Mouse (Mus musculus) brain, embryonic 14.5 days (tissue): Measurements from ENCODE around the gene Ccl20. TPM values are rescaled to one million over a fixed set of nuclear protein-coding genes. Genes with fewer than 3 reads are reported as not detected.

Source experiments
- DNase-seq: peaks from one replicate; pipeline ENCODE4 v3.0.0-alpha.2; 2011; ENCODE audit warnings: low read depth
- CTCF ChIP-seq: fragments of 200-500 bp; IDR thresholded peaks from 2 replicates; pipeline ENCODE4 v1.5.1; 2012; ENCODE audit warnings: inconsistent platforms, mild to moderate bottlenecking, moderate library complexity, borderline replicate concordance; ENCODE audit not compliant: insufficient read depth, insufficient read length; ENCODE audit errors: extremely low read depth
- POLR2A ChIP-seq: fragments of 200-500 bp; IDR thresholded peaks from 2 replicates; pipeline ENCODE4 v1.6.1; 2012; ENCODE audit warnings: mild to moderate bottlenecking, inconsistent platforms, borderline replicate concordance; ENCODE audit not compliant: poor library complexity, insufficient read depth, insufficient read length, severe bottlenecking; ENCODE audit errors: extremely low read depth
- polyA plus RNA-seq: library from polyadenylated mRNA; depleted of rRNA; stranded (reverse); fragments of >200 nt; gene quantifications from 2 replicates; pipeline ENCODE4 v1.2.3, GENCODE M21; 2012

Gene Ccl20
- polyA plus RNA-seq, 1 experiment, result 0.11 TPM

DNA sequence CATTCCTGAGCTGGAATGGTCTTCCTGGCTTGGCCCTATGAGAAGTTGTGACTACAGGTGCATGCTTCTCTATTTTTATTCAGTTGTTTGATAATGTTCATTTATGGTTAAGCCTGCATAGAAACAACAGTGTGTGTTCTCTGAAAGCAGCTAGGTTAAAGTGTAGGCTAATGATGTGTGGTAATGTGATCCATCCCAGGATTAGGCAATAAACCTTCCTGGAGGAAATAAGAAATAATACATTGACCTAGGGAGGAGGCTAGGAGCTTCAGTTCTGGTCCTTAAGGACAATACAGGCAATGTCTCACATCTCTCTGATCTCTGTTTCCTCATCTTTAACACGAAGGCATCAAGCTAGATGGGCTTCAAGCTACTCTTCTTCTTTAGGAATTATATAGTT, 11.1 kb upstream of the Ccl20 start:
- no peak for TF ChIP-seq CTCF
- TF ChIP-seq POLR2A, result no peak
- no peak for DNase-seq

DNA sequence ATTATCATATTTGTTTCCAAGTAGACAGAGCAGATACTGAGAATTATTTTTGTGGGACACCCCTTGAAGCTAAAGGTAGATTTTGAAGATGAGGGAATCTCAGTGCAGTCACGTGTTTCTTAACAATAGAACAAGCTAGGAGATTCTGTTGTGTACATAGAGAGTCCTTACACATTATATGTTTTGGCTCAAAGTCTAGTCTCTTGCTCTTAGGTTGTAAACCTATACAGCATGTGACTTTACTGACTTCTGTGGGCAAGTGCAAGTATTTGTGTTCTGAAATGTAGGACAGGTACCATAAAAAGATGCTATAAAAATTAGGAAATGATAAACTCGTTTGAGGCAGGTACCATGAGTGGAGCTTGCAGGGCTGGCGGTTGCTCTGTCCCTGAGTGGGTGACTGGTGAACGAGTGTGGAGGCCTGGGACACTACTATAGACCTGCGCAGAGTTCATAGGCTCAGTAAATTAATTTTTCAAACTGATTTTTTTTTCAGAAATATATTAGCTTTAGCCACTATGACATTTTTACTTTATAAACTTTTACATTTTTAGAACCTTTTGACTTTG, 9.1 kb upstream of the Ccl20 start:
- TF ChIP-seq CTCF (no peak), POLR2A (no peak)

DNA sequence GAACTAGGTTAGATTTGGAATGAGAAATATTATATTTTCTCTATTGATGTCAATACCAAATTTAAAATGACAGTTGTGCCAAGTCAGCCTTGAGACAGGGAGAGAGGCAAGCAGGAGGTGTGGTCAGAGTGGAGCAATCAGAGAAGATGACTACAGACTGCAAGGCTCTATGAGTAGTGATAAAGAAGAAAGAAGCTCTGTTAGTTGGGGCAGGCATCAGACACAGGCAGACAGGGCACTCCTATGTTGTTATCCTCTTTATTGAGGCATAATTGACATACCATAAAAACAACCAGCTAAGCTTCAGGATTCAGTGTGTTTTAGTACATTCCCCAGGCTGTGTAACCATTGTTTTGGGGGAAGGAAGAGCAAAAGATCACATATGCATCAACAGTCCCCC, 5.6 kb upstream of the Ccl20 start:
- TF ChIP-seq POLR2A, result no peak
- no peak for TF ChIP-seq CTCF
- DNase-seq, result no peak

More for the DNA sequence above, 9.1 kb upstream of the Ccl20 start:
- no peak for DNase-seq

DNA sequence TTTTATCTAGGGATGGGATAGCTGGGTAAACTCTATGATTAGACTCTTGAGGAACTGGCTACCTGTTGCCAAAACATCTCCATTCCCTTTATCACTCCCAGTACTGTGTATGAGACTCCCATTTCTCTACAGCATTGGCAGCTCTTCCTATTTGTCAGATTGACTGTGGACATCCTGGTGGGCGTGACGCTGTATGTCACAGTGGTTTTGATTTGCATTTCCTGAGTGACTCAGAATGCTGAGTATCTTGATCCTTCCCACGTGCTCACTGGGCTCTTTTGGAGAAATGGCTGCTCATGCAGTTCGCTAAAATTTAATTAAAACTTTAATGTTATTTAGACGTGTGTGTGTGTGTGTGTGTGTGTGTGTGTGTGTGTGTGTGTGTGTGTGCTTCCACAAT, 4.8 kb upstream of the Ccl20 start:
- DNase-seq, result no peak

DNA sequence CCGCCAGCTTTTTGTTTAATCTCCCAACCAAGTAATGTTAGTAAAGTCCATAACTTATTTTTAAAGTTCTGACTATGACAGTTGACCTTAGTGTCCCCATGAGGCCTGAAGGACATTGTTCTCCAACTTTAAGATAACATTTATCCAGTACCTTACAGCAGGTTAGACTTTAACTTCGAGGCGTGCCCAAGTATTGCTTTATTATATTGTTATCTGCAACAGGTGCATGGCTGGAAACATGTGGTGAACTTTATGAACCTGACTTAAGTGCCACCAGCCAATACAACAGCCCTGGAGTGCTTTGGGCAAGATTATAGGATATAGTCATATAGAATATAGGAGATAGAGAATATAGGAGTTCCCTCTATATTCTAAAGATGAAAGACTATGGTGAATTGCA, 651 bp downstream of the Ccl20 start:
- DNase-seq, result no peak
- TF ChIP-seq POLR2A, result no peak
- TF ChIP-seq CTCF, result no peak

More for the DNA sequence above, 4.8 kb upstream of the Ccl20 start:
- TF ChIP-seq CTCF (no peak), POLR2A (no peak)

DNA sequence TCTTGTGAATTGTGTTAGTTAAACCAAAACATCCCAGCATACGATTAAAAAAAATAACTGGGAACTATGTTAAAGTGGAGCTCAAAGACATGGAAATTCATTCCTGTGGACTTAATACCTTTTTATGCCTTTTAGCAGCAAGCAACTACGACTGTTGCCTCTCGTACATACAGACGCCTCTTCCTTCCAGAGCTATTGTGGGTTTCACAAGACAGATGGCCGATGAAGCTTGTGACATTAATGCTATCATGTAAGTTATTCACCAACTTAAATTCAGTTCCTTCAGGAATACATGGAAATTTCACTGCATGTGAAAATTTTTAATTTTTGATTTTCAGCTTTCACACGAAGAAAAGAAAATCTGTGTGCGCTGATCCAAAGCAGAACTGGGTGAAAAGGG, 1.1 kb downstream of the Ccl20 start:
- no peak for TF ChIP-seq CTCF
- TF ChIP-seq POLR2A, result no peak
- DNase-seq, result no peak

DNA sequence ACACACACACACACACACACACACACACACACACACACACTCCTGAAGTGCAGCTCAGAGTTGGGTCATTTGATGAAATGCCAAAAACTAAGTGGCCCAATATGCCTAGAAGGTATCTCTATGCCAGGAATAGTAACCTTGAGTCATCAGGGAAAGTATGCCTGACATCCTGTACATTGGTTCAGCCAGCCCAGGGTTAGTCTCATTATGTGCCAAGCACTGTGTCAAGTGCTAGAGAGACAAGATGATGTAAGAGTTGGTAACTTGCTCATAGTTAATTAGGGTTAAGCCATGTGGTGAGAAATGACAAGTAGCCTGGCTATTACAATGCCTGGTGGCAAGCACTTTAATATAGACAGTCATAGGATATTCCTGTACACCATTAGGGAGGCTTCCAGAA, 3.3 kb downstream of the Ccl20 start:
- DNase-seq, result no peak
- TF ChIP-seq CTCF (no peak), POLR2A (no peak)

DNA sequence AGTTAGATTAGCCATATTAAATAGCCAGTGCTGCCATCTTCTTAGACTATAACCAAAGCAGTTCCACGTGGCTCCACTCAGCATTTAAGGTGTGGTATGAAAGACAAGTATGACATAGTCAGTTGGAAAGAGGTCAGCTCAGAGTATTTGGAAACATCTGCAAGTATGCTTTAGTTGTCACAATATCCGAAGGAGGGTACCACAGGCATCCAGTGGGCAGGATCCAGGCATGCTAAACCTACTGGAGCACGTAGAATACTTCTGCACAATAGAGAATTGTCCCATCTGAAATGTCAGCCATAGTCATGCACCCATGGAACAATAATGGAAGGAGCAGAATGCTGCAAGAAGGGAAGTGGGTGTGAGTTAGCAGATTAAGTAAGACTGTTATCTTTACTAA, 3.7 kb downstream of the Ccl20 start:
- TF ChIP-seq POLR2A (no peak), CTCF (no peak)
- no peak for DNase-seq

DNA sequence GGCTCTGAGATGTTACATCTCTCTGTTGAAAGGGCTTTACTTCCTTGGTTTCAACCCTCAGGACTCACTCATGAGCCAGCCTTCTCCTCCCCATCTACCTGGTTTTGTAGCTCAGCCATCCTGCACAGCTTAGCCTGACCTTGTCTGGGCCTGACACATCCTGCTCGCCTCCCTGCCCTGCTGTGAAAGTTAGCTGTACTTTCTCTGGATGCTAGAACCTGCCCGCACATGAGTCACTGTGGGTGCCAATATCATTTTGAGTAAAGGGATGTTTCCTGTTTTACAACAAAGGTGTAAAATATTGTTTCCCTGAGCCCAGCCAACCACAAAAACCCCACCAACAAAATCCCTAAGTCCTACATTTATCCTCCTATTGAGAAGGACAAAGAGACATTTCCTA, 6.6 kb downstream of the Ccl20 start:
- TF ChIP-seq POLR2A (no peak), CTCF (no peak)
- DNase-seq, result no peak

DNA sequence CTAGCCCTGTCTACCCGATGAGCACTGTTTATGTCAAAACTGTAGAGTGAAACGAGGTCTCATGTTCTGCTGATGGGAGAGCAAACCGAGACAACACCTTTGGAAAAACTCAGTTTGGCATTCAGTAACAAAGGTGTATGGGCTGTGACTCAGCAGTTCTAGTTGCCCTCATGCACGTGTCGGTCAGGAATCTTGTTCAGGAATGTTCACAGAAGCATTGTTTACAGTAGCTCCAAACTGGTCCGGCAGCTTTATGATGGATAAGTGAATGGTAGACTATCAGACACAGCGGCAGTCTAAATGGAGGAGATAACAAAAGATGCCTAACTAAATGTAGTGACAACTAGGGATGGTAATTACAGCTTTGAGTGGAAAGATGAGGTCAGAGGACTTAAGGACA, 19.3 kb downstream of the Ccl20 start:
- no peak for TF ChIP-seq CTCF
- DNase-seq, result no peak

DNA sequence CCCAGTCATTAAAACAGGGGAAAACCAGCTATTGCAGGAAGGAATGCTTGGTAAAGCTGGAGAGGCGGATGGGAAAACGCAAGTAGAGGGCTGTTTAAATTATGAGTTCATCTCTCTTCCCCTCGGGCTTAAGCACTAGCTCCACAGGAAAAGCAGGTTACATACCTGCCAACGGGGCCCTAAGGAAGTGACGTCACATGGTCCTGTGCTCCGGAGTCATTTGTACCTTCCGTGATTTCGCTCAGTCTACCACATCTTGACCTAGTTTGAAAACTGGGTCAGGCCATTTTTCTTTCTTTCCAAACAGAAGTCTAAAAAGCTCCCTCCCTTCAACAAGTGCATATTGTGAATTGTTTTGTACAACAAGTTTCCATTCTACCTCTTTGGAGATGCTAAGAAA, 21.3 kb downstream of the Ccl20 start:
- no peak for TF ChIP-seq CTCF
- no peak for DNase-seq

DNA sequence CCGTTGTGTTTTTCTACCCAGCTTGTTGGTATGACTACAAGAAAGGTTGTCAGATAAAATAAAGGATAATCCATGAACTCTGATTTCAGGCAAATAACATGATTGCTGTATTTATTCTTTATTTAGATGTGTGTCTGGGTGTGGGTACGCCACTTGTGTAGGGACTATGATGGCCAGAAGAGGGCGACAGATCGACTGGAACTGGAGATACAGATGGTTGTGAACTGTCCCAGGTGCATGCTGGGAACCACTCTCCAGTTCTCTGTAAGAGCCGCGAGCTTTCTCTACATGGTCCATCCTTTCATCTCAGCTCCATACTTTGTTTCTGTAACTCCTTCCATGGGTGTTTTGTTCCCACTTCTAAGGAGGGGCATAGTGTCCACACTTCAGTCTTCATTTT, 22.2 kb downstream of the Ccl20 start:
- TF ChIP-seq CTCF (no peak), POLR2A (no peak)

DNA sequence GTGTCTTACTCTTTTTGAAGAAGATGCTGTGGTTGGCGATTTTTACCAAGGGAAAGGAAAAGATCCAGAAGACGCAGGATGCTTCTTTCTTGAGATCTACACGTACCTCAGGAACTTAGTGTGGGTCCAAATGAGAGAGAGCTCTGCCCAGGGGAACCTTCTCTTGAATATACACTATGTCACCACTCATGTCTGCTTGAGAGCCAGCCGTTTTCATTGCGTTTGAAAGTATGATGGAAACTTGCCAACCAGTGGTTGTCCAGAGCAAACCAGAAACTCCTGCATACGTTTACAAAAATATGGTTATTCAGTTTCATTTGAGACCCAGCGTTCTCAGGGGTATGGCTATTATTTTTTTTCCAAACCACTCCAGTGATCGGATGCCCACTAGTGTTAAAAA, 24.9 kb downstream of the Ccl20 start:
- no peak for DNase-seq
- no peak for TF ChIP-seq CTCF
- no peak for TF ChIP-seq POLR2A

More for the DNA sequence above, 22.2 kb downstream of the Ccl20 start:
- DNase-seq, result no peak

DNA sequence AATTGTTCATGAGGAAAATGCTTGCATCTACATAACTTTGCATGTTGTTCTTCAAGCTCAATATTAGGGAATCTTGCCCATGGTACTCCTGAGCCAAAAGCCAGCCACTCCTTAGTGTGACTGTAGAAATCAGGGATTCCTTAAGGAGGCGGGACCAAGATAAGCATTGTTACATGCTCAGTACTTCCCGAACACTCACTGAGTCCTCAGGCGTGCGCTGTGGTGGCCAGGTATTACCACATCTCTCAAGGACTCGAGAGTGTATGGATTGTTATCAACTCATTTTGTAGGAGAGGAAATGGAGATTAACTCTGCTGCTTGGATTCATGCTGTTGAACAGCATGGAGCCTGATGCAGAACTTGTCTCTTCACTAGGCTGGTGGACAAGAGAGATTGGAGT, 25.5 kb downstream of the Ccl20 start:
- no peak for DNase-seq
- TF ChIP-seq CTCF, result no peak
- TF ChIP-seq POLR2A, result no peak

DNA sequence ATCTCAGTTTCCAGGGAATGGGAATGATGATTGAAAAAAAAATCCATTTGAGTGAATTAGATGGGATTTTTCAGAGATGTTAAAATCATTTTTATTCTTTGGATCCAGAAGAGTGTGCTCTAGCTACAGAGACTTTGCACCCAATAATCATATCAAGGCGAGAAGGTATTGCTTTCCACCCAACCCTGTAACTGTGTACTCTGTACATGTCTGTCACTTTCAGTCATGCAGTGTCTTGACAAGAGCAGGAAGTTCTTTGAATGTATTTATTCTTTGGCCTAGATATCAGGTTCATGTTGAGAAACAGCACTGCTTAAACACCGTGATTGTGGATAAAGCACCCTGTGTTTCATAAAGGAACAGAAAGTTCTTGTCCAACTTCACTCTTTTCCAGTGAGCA, 30.0 kb downstream of the Ccl20 start:
- no peak for TF ChIP-seq POLR2A
- TF ChIP-seq CTCF, result no peak
- no peak for DNase-seq
